Mouse (Mus musculus): ENCODE results near the gene Zdhhc1. TPM values are rescaled to one million over a fixed set of nuclear protein-coding genes. Genes with fewer than 3 reads are reported as not detected.
A peak's percentile ranks its signal among the peaks of the same experiment; 100 is the strongest.

The Zdhhc1 gene
- total RNA-seq, 2 experiments from 2014 or later = 9.6 to 11.2 TPM

DNA sequence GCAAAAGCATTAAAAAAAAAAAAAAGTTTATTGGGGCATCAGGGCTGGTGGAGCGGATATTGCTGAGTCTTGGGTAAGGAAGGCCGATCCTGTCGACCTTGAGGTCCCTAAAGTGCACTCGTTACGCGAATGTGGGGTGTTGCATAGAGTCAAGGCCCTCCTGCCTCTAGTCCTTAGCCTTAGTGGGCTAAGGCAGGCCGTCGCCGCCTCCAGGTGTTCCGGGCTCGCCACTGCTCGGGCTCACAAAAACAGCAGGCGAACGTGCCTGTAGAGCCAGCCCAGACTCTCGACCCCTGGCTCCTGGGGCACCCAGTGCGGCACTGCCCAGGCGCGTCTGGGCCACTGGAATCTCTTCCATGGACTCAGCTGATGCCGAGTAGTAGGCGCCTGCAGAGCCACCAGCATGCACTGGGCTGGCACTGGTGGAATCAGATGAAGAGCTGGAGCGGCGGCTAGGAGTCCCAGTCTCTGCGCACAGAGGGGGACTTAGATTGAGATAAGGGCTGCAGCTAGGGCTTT lies 24.2 kb downstream of the Zdhhc1 start:
- no peak overlapping the region for H3K4me3 ChIP-seq
- peak; percentile 22 for DNase-seq
- H3K27ac ChIP-seq = peak overlapping the region; percentile 82
- intact Hi-C loops (cut with DNase I) = no loop called here
- no peak for TF ChIP-seq CTCF (IDR thresholded peaks at IDR 0.05)

DNA sequence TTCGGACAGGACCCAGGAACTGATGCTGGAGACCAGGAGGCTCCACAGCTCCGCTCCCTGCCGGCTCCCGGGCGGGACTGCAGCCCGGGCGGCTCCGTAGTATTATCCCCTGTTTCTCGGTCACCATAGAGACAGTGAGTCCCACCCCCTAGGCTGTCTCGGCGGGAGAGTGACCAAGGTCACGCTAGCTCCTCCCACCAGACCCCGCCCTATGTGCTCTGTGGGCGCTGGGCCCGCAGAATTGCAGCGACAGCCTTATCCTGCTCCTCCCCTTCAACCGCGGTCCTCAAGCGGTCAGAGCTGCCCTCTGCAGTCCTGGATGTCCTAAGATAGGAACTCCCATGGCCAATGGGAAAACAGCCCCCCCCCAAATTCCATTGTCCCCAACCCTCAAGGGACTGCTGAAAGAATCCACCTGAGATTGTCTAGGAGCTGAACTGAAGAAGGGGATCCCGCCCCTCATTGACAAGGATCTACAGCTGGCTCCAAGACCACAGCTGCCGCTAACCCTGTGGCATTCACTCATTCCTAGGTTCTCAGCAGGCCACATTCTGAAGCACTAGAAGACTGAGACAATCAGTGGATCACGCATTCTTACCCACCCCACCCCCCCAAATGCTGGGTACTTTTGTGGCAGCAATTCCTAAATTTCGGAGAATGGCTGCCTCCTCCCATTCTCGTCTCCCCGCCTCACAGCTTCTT lies 25.2 kb downstream of the Zdhhc1 start, which contains the start of gene Tppp3:
TSS of gene Tppp3 (minus strand) at position 213 of the 702 bp plus-strand sequence.
- intact Hi-C loops (cut with DNase I) = loop anchor here (2.0 kb wide), 1 partner anchor 33 kb away; no protein-coding TSS in a partner anchor
- peak; percentile 98 for DNase-seq
- peak; percentile 75 for TF ChIP-seq CTCF (IDR thresholded peaks at IDR 0.05)
- peak within 1 kb of the TSS; percentile 74 for H3K4me3 ChIP-seq
- H3K27ac ChIP-seq = peak within 1 kb of the TSS; percentile 82

DNA sequence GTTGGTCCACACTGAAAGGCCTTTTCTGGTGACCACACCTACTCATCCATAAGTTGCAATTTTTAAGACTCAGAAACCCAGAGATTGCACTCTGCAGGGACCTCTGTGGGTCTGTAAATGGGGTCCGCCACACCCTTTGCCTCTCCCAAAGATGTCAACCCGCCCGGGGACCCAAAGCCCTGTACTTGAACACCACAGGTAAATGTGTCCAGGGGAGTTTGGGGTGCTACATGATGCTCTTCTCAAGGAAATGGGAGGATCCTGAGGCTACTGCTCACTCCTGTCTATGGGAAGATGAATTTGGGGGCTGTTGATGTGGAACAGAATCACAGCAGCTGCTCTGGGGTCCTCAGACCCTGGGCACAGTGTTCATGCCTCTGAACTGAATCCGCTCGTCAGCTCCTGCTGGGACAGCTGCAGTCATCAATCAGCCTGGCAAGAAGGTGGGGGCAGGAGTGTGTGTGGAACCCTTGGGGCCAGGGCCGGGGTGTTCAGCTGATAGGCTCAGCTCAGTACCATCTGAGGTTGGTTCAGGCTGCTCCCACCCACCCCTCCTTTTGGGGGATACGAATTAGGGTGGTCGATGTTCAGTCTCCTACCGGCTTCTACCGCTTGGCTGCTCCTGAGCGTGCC lies 25.9 kb downstream of the Zdhhc1 start:
- DNase-seq = no peak
- TF ChIP-seq CTCF (IDR thresholded peaks at IDR 0.05) = no peak
- intact Hi-C loops (cut with DNase I) = loop anchor here (2.0 kb wide), 1 partner anchor 32 kb away; no protein-coding TSS in a partner anchor
- peak overlapping the region; percentile 74 for H3K4me3 ChIP-seq
- peak overlapping the region; percentile 82 for H3K27ac ChIP-seq

GRCm38 (mm10) chr8:105470262-105470661 lies 26.4 kb downstream of the Zdhhc1 start:
- TF ChIP-seq CTCF (IDR thresholded peaks at IDR 0.05) = no peak
- Histone ChIP-seq H3K27ac (peak overlapping the region; percentile 82), H3K4me3 (peak overlapping the region; percentile 74)
- no peak for DNase-seq
- intact Hi-C loops (cut with DNase I) = loop anchor here (2.0 kb wide), 1 partner anchor 31 kb away; no protein-coding TSS in a partner anchor

GRCm38 (mm10) chr8:105469816-105470215 lies 26.9 kb downstream of the Zdhhc1 start:
- Histone ChIP-seq H3K27ac (peak overlapping the region; percentile 82), H3K4me3 (peak overlapping the region; percentile 74)
- no peak for DNase-seq
- intact Hi-C loops (cut with DNase I) = loop anchor here (2.0 kb wide), 1 partner anchor 31 kb away; no protein-coding TSS in a partner anchor
- no peak for TF ChIP-seq CTCF (IDR thresholded peaks at IDR 0.05)

- H3K27ac ChIP-seq = peak overlapping the region; percentile 82
- H3K4me3 ChIP-seq = peak overlapping the region; percentile 74
- DNase-seq = peak; percentile 75
- TF ChIP-seq CTCF (IDR thresholded peaks at IDR 0.05) = no peak
- intact Hi-C loops (cut with DNase I) = no loop called here
Measured at GRCm38 (mm10) chr8:105469041-105469695, 27.5 kb downstream of the Zdhhc1 start.

GRCm38 (mm10) chr8:105468002-105468720 lies 28.5 kb downstream of the Zdhhc1 start:
- TF ChIP-seq CTCF (IDR thresholded peaks at IDR 0.05) = no peak
- Histone ChIP-seq H3K4me3 (peak overlapping the region; percentile 74), H3K27ac (peak overlapping the region; percentile 82)
- intact Hi-C loops (cut with DNase I) = no loop called here
- DNase-seq = no peak

- no peak for DNase-seq
- intact Hi-C loops (cut with DNase I) = no loop called here
- TF ChIP-seq CTCF (IDR thresholded peaks at IDR 0.05) = no peak
- Histone ChIP-seq H3K4me3 (peak overlapping the region; percentile 19), H3K27ac (peak overlapping the region; percentile 82)
Measured at GRCm38 (mm10) chr8:105467396-105467985, 29.2 kb downstream of the Zdhhc1 start.

DNA sequence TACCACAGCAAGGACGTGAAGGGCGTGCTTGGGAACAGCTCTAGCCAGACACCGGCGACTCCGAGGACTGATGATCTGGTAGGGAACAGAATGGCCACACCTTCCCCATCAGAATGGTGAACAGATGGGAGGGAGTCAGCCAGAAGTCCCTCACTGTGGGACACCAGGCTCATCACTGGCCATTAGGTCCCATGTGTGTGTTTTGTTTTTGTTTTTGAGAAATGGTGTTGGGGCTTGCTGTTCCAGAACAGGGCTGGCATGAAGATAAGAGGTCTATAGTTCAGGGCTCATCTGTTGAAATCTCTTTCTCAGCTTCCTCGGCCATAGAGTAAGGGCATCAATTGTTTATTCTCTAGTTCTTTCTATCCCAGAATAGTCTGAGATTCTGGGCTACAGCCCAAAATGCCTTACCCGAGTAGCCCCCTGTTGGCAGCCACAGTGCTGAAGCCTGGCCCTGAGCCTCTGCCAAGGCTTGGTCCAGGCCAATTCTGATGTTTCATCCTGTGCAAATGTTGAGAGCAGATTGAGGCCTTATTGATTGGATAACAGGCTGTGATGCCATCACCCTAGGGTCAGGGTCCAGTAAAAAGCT lies 29.9 kb downstream of the Zdhhc1 start:
- DNase-seq = no peak
- no peak for TF ChIP-seq CTCF (IDR thresholded peaks at IDR 0.05)
- H3K27ac ChIP-seq = peak overlapping the region; percentile 82
- intact Hi-C loops (cut with DNase I) = no loop called here
- no peak overlapping the region for H3K4me3 ChIP-seq

GRCm38 (mm10) chr8:105466246-105466645 lies 30.5 kb downstream of the Zdhhc1 start:
- no peak for TF ChIP-seq CTCF (IDR thresholded peaks at IDR 0.05)
- H3K4me3 ChIP-seq = no peak overlapping the region
- intact Hi-C loops (cut with DNase I) = no loop called here
- peak overlapping the region; percentile 82 for H3K27ac ChIP-seq
- no peak for DNase-seq

DNA sequence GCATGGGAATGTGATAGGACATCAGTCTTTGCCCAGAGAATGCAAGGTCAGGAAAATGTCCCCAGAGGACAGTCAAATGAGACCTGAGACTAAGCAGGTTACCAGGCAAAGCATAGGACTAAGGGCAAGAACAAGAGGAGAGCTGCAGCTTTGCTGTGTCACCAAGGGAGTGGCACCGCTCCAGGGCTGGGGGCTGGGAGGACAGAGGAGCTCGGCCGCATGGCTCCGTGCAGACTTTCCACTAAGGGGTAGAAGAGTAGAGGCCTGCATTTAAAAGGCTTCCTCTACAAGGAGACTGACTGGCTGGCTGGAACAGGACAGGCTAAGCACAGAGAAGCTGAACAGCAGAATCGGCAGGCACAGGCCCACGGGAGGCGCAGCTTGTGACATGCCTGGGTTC lies 32.1 kb downstream of the Zdhhc1 start:
- peak overlapping the region; percentile 46; the same call in 1 of the 2 replicates for H3K27ac ChIP-seq
- intact Hi-C loops (cut with DNase I) = no loop called here
- TF ChIP-seq CTCF (IDR thresholded peaks at IDR 0.05) = no peak
- no peak overlapping the region for H3K4me3 ChIP-seq
- peak; percentile 47 for DNase-seq
